Mouse (Mus musculus): ENCODE measurements around the gene Trpm3. TPM values are rescaled to one million over a fixed set of nuclear protein-coding genes. Genes with fewer than 3 reads are reported as not detected.

The Trpm3 gene
- total and polyA plus RNA-seq, 2 experiments, result not detected

GRCm38 (mm10) chr19:22437207-22437606 is 298.4 kb downstream of the Trpm3 start:
- H3K9ac ChIP-seq (ENCODE audit: low read depth, low read length), result no peak overlapping the region
- DNase-seq (ENCODE audit: extremely low read depth, low read depth, low spot score), result no peak
- no peak overlapping the region for H3K27ac ChIP-seq (replicated peaks; ENCODE audit: insufficient read depth, low read depth, low read length)
- WGBS, result 74% methylated on average over 2 of the region's 2 CpGs
- no peaks in the 10 kb centered on the region for H3K4me1 ChIP-seq (ENCODE audit: control insufficient read depth, insufficient read depth, low read length)
- H3K36me3 ChIP-seq (ENCODE audit: control insufficient read depth, insufficient read depth, low read length), result no peaks in the 10 kb centered on the region
- no peak for TF ChIP-seq POLR2A (IDR thresholded peaks at IDR 0.05; ENCODE audit: extremely low read depth, insufficient read depth, low read length)
- TF ChIP-seq CTCF (IDR thresholded peaks at IDR 0.05; ENCODE audit: low read depth, low read length), result no peak
- no peaks in the 10 kb centered on the region for H3K79me2 ChIP-seq (ENCODE audit: control insufficient read depth, insufficient read depth, low read length)
- no peak overlapping the region for H3K4me3 ChIP-seq (ENCODE audit: insufficient read depth, low read depth, low read length)
- H3K27me3 ChIP-seq (ENCODE audit: control insufficient read depth, insufficient read depth, low read length), result no peaks in the 10 kb centered on the region

- no peak overlapping the region for H3K9ac ChIP-seq (ENCODE audit: low read depth, low read length)
- no peaks in the 10 kb centered on the region for H3K4me1 ChIP-seq (ENCODE audit: control insufficient read depth, insufficient read depth, low read length)
- no peaks in the 10 kb centered on the region for H3K36me3 ChIP-seq (ENCODE audit: control insufficient read depth, insufficient read depth, low read length)
- no peak overlapping the region for H3K4me3 ChIP-seq (ENCODE audit: insufficient read depth, low read depth, low read length)
- H3K27me3 ChIP-seq (ENCODE audit: control insufficient read depth, insufficient read depth, low read length), result no peaks in the 10 kb centered on the region
- H3K79me2 ChIP-seq (ENCODE audit: control insufficient read depth, insufficient read depth, low read length), result no peaks in the 10 kb centered on the region
- WGBS, result 7% methylated on average over 18 of the region's 18 CpGs
- no peak overlapping the region for H3K27ac ChIP-seq (replicated peaks; ENCODE audit: insufficient read depth, low read depth, low read length)
- TF ChIP-seq POLR2A (IDR thresholded peaks at IDR 0.05; ENCODE audit: extremely low read depth, insufficient read depth, low read length) (no peak), CTCF (IDR thresholded peaks at IDR 0.05; ENCODE audit: low read depth, low read length) (no peak)
- no peak for DNase-seq (ENCODE audit: extremely low read depth, low read depth, low spot score)
Measured at GRCm38 (mm10) chr19:22447418-22448339, 308.8 kb downstream of the Trpm3 start.

GRCm38 (mm10) chr19:22448340-22449288 is 309.8 kb downstream of the Trpm3 start:
- Histone ChIP-seq H3K36me3 (ENCODE audit: control insufficient read depth, insufficient read depth, low read length) (no peaks in the 10 kb centered on the region), H3K4me3 (ENCODE audit: insufficient read depth, low read depth, low read length) (no peak overlapping the region), H3K27ac (replicated peaks; ENCODE audit: insufficient read depth, low read depth, low read length) (no peak overlapping the region)

GRCm38 (mm10) chr19:22451290-22451689 is 312.4 kb downstream of the Trpm3 start:
- Histone ChIP-seq H3K27ac (replicated peaks; ENCODE audit: insufficient read depth, low read depth, low read length) (no peak overlapping the region), H3K4me1 (ENCODE audit: control insufficient read depth, insufficient read depth, low read length) (no peaks in the 10 kb centered on the region), H3K4me3 (ENCODE audit: insufficient read depth, low read depth, low read length) (no peak overlapping the region), H3K79me2 (ENCODE audit: control insufficient read depth, insufficient read depth, low read length) (no peaks in the 10 kb centered on the region), H3K27me3 (ENCODE audit: control insufficient read depth, insufficient read depth, low read length) (no peaks in the 10 kb centered on the region), H3K9ac (ENCODE audit: low read depth, low read length) (no peak overlapping the region), H3K36me3 (ENCODE audit: control insufficient read depth, insufficient read depth, low read length) (no peaks in the 10 kb centered on the region)
- WGBS, result 85% methylated on average over 5 of the region's 5 CpGs
- TF ChIP-seq POLR2A (IDR thresholded peaks at IDR 0.05; ENCODE audit: extremely low read depth, insufficient read depth, low read length), result no peak
- no peak for TF ChIP-seq CTCF (IDR thresholded peaks at IDR 0.05; ENCODE audit: low read depth, low read length)
- no peak for DNase-seq (ENCODE audit: extremely low read depth, low read depth, low spot score)

More at GRCm38 (mm10) chr19:22448340-22449288, 309.8 kb downstream of the Trpm3 start:
- no peak for TF ChIP-seq CTCF (IDR thresholded peaks at IDR 0.05; ENCODE audit: low read depth, low read length)
- no peak for TF ChIP-seq POLR2A (IDR thresholded peaks at IDR 0.05; ENCODE audit: extremely low read depth, insufficient read depth, low read length)
- no peak for DNase-seq (ENCODE audit: extremely low read depth, low read depth, low spot score)
- 45% methylated on average over 20 of the region's 20 CpGs for WGBS
- Histone ChIP-seq H3K79me2 (ENCODE audit: control insufficient read depth, insufficient read depth, low read length) (no peaks in the 10 kb centered on the region), H3K27me3 (ENCODE audit: control insufficient read depth, insufficient read depth, low read length) (no peaks in the 10 kb centered on the region), H3K9ac (ENCODE audit: low read depth, low read length) (no peak overlapping the region), H3K4me1 (ENCODE audit: control insufficient read depth, insufficient read depth, low read length) (no peaks in the 10 kb centered on the region)

- TF ChIP-seq CTCF (IDR thresholded peaks at IDR 0.05; ENCODE audit: low read depth, low read length) (no peak), POLR2A (IDR thresholded peaks at IDR 0.05; ENCODE audit: extremely low read depth, insufficient read depth, low read length) (no peak)
Measured at GRCm38 (mm10) chr19:22456935-22457334, 318.1 kb downstream of the Trpm3 start.

More at GRCm38 (mm10) chr19:22456935-22457334, 318.1 kb downstream of the Trpm3 start:
- Histone ChIP-seq H3K4me1 (ENCODE audit: control insufficient read depth, insufficient read depth, low read length) (no peaks in the 10 kb centered on the region), H3K27me3 (ENCODE audit: control insufficient read depth, insufficient read depth, low read length) (no peaks in the 10 kb centered on the region), H3K4me3 (ENCODE audit: insufficient read depth, low read depth, low read length) (no peak overlapping the region), H3K27ac (replicated peaks; ENCODE audit: insufficient read depth, low read depth, low read length) (no peak overlapping the region), H3K79me2 (ENCODE audit: control insufficient read depth, insufficient read depth, low read length) (no peaks in the 10 kb centered on the region), H3K9ac (ENCODE audit: low read depth, low read length) (no peak overlapping the region), H3K36me3 (ENCODE audit: control insufficient read depth, insufficient read depth, low read length) (no peaks in the 10 kb centered on the region)
- no peak for DNase-seq (ENCODE audit: extremely low read depth, low read depth, low spot score)
- WGBS, result 68% methylated on average over 2 of the region's 2 CpGs

Measured in liver, adult 2 months (tissue).